Mouse (Mus musculus) large intestine, adult 2 months (tissue): ENCODE results near the gene Cfap97d1. TPM values are rescaled to one million over a fixed set of nuclear protein-coding genes. Genes with fewer than 3 reads are reported as not detected.

Experiments used
- DNase-seq: peaks from one replicate; pipeline ENCODE4 v3.0.0-alpha.2; 2012; ENCODE audit warnings: low read depth, low spot score
- WGBS: fragments of 180-500 bp; shearing (Covaris S2); methylation state at CpG from one replicate; pipeline ENCODE4 v1.1.7; 2018; 5-methylcytosine and 5-hydroxymethylcytosine counted together
- polyA plus RNA-seq: library from polyadenylated mRNA; depleted of rRNA; stranded (reverse); fragments of >200 nt; gene quantifications from 2 replicates; pipeline ENCODE4 v1.2.3, GENCODE M21; 2012; rRNA removed

Gene Cfap97d1
- polyA plus RNA-seq, 1 experiment, result not detected

DNA sequence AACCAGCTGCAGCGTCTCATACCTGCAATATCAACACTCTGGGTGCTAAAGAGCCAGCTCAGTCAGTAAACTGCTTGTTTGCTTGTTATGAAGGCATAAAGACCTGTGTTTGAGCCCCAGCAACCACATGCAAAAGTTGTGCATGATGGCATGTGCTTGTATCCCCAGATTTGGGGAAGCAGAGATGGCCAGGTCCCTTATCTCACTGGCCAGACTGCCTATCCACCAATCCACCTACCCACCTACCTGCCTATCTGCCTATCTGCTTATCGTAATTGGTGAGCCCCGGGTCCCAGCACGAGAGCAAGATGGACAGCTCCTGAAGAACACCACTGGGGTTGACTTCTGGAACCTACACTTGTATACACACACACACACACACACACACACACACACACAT is 45.2 kb downstream of the Cfap97d1 start:
- no peak for DNase-seq

GRCm38 (mm10) chr11:102029966-102030365 is 45.9 kb downstream of the Cfap97d1 start:
- DNase-seq, result no peak
- 48% methylated on average over 7 of the region's 7 CpGs for WGBS

More for the DNA sequence above, 45.2 kb downstream of the Cfap97d1 start:
- WGBS, result 83% methylated on average over 4 of the region's 4 CpGs

- DNase-seq, result peak; percentile 76
- 28% methylated on average over 7 of the region's 7 CpGs for WGBS
These were observed 47.1 kb downstream of the Cfap97d1 start for GRCm38 (mm10) chr11:102031149-102031548.

DNA sequence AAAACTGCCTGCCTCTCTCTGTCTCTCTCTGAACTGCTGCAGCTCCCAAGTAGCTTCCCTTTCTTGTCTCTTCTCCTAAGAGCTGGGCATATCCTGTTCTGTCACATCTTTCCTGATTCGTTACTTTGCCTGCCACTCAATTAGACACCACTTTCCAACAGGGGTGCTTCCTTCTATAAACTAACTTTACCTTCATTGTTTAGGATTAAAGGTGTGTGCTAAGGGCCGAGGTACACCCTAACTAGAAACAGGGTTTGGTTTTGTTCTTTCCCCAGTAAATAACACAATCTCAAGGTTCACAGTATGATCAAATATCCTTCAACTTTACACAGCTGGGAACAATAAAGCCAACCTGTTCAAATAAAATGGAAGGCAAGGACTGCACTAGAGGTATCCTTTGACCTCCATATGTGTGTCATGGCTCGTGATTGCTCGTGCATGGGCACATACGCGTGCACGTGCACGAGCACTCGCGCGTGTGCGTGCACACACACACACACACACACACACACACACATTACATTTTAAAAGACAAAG is 49.0 kb downstream of the Cfap97d1 start:
- DNase-seq, result peak; percentile 88
- 40% methylated on average over 12 of the region's 12 CpGs for WGBS

DNA sequence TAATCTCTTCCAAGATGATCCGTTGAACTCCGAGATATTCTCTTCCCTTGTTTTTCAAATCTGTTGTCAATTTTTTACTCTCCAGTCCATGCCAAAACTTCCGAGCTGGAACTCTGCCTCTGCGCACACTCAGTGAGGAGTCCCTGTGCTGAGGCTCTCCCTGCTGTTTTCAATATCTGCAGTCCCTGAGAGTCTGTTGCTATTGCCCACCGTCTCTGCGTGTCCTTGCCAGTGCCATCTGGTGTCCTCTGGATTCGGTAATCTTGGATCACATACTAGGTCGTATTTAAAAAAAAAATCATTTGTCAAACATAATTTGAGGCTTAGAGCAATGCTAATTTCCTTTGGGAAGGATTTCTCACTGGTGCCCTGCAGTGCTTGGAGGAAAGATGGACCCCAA is 50.8 kb downstream of the Cfap97d1 start:
- 70% methylated on average over 8 of the region's 8 CpGs for WGBS
- no peak for DNase-seq

GRCm38 (mm10) chr11:102035456-102035960 is 51.4 kb downstream of the Cfap97d1 start:
- 84% methylated on average over 5 of the region's 5 CpGs for WGBS
- no peak for DNase-seq

GRCm38 (mm10) chr11:102036336-102036735 is 52.3 kb downstream of the Cfap97d1 start:
- no peak for DNase-seq
- WGBS, result 82% methylated on average over 7 of the region's 7 CpGs

DNA sequence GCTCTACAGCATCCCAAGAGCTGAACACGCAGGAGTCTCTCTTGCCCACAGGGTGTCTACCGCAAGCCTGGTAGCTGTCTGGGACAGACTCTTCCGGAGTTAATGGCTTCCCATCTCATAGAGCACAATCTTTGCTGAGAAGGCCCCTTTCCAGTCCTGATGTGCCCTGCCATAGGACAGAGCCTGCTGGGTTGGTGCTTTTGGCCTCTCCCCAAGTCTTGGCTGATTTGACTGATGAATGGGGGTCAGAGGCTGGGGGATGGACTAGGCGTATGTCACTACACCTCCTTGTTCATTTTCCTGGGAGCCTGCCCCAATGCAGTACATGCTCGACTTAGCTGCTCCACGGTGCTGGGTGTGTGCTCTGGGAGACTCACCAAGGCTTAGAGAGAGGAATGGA is 53.7 kb downstream of the Cfap97d1 start:
- no peak for DNase-seq
- 82% methylated on average over 6 of the region's 6 CpGs for WGBS

- 39% methylated on average over 13 of the region's 13 CpGs for WGBS
- DNase-seq, result no peak
These were observed 55.5 kb downstream of the Cfap97d1 start for GRCm38 (mm10) chr11:102039487-102040137.

DNA sequence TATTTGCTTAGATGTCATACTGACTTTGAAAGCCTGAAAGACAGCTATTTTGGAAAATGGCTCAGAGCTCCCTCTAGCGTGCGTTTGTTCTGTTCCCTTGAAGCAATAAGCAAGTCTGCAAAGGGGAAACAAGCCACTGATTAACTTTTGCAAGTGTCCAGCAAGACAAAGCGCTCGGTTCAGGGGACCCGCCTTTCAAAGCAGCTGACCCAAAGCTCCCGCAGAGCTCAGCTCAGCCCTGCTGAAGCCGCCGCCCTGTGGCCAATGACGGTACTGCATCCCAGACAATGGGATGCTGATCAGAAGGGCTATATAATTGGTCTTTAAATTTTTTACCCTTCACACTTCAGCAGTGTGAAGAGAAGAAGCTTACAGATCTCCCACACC is 56.1 kb downstream of the Cfap97d1 start:
- DNase-seq, result peak; percentile 84
- WGBS, result under 1% methylated on average over 9 of the region's 9 CpGs

- no peak for DNase-seq
- 73% methylated on average over 4 of the region's 4 CpGs for WGBS
These were observed 56.6 kb downstream of the Cfap97d1 start for GRCm38 (mm10) chr11:102040646-102041045.

GRCm38 (mm10) chr11:102041350-102041949 is 57.4 kb downstream of the Cfap97d1 start, which contains the start of gene Cd300lg:
Gene Cd300lg, plus strand, starts transcription at chr11:102041509.
- no peak for DNase-seq
- WGBS, result 51% methylated on average over 5 of the region's 5 CpGs

Other genes with a start within 250 kb of the Cfap97d1 start
- 1.3 and 1.8 TPM in 2 replicates for gene Etv4, start 198.9 kb upstream of the Cfap97d1 start, polyA plus RNA-seq
- gene Meox1, start 89.9 kb upstream of the Cfap97d1 start, polyA plus RNA-seq, result 1.6 and 1.8 TPM in 2 replicates
- gene Sost, start 17.3 kb upstream of the Cfap97d1 start, polyA plus RNA-seq, result not detected in 2 replicates
- 19.2 and 32.9 TPM in 2 replicates for gene Dusp3, start 2.7 kb downstream of the Cfap97d1 start, polyA plus RNA-seq
- 2.4 and 2.9 TPM in 2 replicates for gene Mpp3, start 44.2 kb downstream of the Cfap97d1 start, polyA plus RNA-seq
- gene Cd300lg, start 57.2 kb downstream of the Cfap97d1 start, polyA plus RNA-seq, result 4.0 and 6.0 TPM in 2 replicates
- 1.8 and 2.1 TPM in 2 replicates for gene Mpp2, start 104.2 kb downstream of the Cfap97d1 start, polyA plus RNA-seq
- 2.7 TPM in 1 of 2 replicates, not detected in the other for gene Ppy, start 117.0 kb downstream of the Cfap97d1 start, polyA plus RNA-seq
- gene Pyy, start 123.6 kb downstream of the Cfap97d1 start, polyA plus RNA-seq, result 224 and 536 TPM in 2 replicates
- 48.7 and 73.1 TPM in 2 replicates for gene Nags, start 161.2 kb downstream of the Cfap97d1 start, polyA plus RNA-seq
- gene Tmem101, start 172.1 kb downstream of the Cfap97d1 start, polyA plus RNA-seq, result 15.9 and 16.7 TPM in 2 replicates
- 33.9 and 45.9 TPM in 2 replicates for gene Lsm12, start 201.0 kb downstream of the Cfap97d1 start, polyA plus RNA-seq
- 72.0 and 72.6 TPM in 2 replicates for gene G6pc3, start 205.3 kb downstream of the Cfap97d1 start, polyA plus RNA-seq
- 30.3 TPM in 2 replicates for gene Hdac5, start 245.9 kb downstream of the Cfap97d1 start, polyA plus RNA-seq